Mouse (Mus musculus) CH12.LX (cell line): ENCODE data around the gene Abcc5. TPM values are rescaled to one million over a fixed set of nuclear protein-coding genes. Genes with fewer than 3 reads are reported as not detected.

ENCODE experiments used
- DNase-seq: peaks from one replicate; pipeline ENCODE4 v3.0.0-alpha.2; 2013; ENCODE audit errors: extremely low read depth
- H3K27ac ChIP-seq: 2 replicates; pipeline ENCODE4 v1.5.1; 2012; ENCODE audit warnings: low read depth, mild to moderate bottlenecking, control low read depth, moderate library complexity; ENCODE audit not compliant: insufficient read depth
- H3K27me3 ChIP-seq: replicated peaks from 2 replicates; pipeline ENCODE3; 2012; ENCODE audit warnings: inconsistent platforms
- H3K36me3 ChIP-seq, 2 experiments: replicated peaks in 1 of 2; 2 replicates each; pipeline versions ENCODE3 to v1.6.1; 2012; ENCODE audit warnings: inconsistent platforms in 1 of 2, low read length in 1 of 2, mild to moderate bottlenecking in 1 of 2, mixed read lengths in 1 of 2, moderate library complexity in 1 of 2; ENCODE audit not compliant: control insufficient read depth in 1 of 2, insufficient read depth in 1 of 2
- H3K4me1 ChIP-seq, 2 experiments: 2 replicates each; pipeline ENCODE4 v1.6.1; 2012; ENCODE audit warnings: inconsistent platforms in 1 of 2, moderate library complexity in 1 of 2; ENCODE audit not compliant: insufficient read depth in 2 of 2, control insufficient read depth in 1 of 2
- H3K4me2 ChIP-seq: 2 replicates; pipeline ENCODE4 v1.6.1; 2012; ENCODE audit warnings: low read depth, mild to moderate bottlenecking, control low read depth; ENCODE audit not compliant: poor library complexity, insufficient read depth, severe bottlenecking
- H3K4me3 ChIP-seq, 3 experiments: fragments of 150-350 bp in 1 of 3; sonication (generic) in 1 of 3; replicated peaks in 1 of 3; 2 replicates each; pipeline versions ENCODE3 to v1.5.1; 2011 to 2012; ENCODE audit warnings: low read depth in 2 of 3, low read length in 2 of 3, mild to moderate bottlenecking in 2 of 3, moderate library complexity in 2 of 3, control low read depth in 1 of 3, improper control_type of control experiment in 1 of 3, inconsistent platforms in 1 of 3, mixed read lengths in 1 of 3; ENCODE audit not compliant: poor library complexity in 1 of 3
- H3K79me2 ChIP-seq: replicated peaks from 2 replicates; pipeline ENCODE4 v1.6.1; 2012; ENCODE audit warnings: mild to moderate bottlenecking, moderate library complexity; ENCODE audit not compliant: control insufficient read depth, poor library complexity, insufficient read depth, severe bottlenecking; ENCODE audit errors: extremely low read depth
- H3K9ac ChIP-seq: 2 replicates; pipeline ENCODE4 v1.6.1; 2012; ENCODE audit warnings: low read depth, mild to moderate bottlenecking, control low read depth, moderate library complexity; ENCODE audit not compliant: insufficient read depth
- H3K9me3 ChIP-seq: replicated peaks from 2 replicates; pipeline ENCODE3; 2012; ENCODE audit warnings: low read length, inconsistent platforms, mixed read lengths
- CTCF ChIP-seq, 2 experiments: IDR thresholded peaks in 1 of 2; conservative IDR thresholded peaks in 1 of 2; 2 replicates each; pipeline ENCODE4 v1.5.1; 2011 to 2012; ENCODE audit warnings: low read depth in 2 of 2, low read length in 2 of 2, improper control_type of control experiment in 1 of 2, inconsistent platforms in 1 of 2, mild to moderate bottlenecking in 1 of 2, moderate library complexity in 1 of 2
- ELF1 ChIP-seq: IDR thresholded peaks from 2 replicates; pipeline ENCODE4 v1.6.1; 2014; ENCODE audit warnings: low read depth, mild to moderate bottlenecking, inconsistent platforms, low read length, improper control_type of control experiment
- EP300 ChIP-seq: IDR thresholded peaks from 2 replicates; pipeline ENCODE4 v1.6.1; 2011; ENCODE audit warnings: low read length, improper control_type of control experiment
- ETS1 ChIP-seq: conservative IDR thresholded peaks from 2 replicates; pipeline ENCODE4 v1.6.1; 2012; ENCODE audit warnings: low read depth, mild to moderate bottlenecking, inconsistent platforms, low read length, improper control_type of control experiment, moderate library complexity
- HCFC1 ChIP-seq: IDR thresholded peaks from 2 replicates; pipeline ENCODE4 v1.6.1; 2012; ENCODE audit warnings: low read depth, mild to moderate bottlenecking, inconsistent platforms, low read length, improper control_type of control experiment
- IRF4 ChIP-seq: IDR thresholded peaks from 2 replicates; pipeline ENCODE4 v1.6.1; 2014; ENCODE audit warnings: low read depth, mild to moderate bottlenecking, inconsistent platforms, low read length, improper control_type of control experiment
- JUN ChIP-seq: IDR thresholded peaks from 2 replicates; pipeline ENCODE4 v1.6.1; 2011; ENCODE audit warnings: low read depth, mild to moderate bottlenecking, low read length, improper control_type of control experiment, moderate library complexity; ENCODE audit not compliant: insufficient read depth
- JUND ChIP-seq: conservative IDR thresholded peaks from 2 replicates; pipeline ENCODE4 v1.6.1; 2011; ENCODE audit warnings: low read depth, low read length, improper control_type of control experiment
- KAT2A ChIP-seq: IDR thresholded peaks from 2 replicates; pipeline ENCODE4 v1.6.1; 2012; ENCODE audit warnings: low read length, improper control_type of control experiment, inconsistent platforms; ENCODE audit not compliant: insufficient replicate concordance
- MAFK ChIP-seq: IDR thresholded peaks from 2 replicates; pipeline ENCODE4 v1.6.1; 2011; ENCODE audit warnings: low read length, improper control_type of control experiment; ENCODE audit not compliant: insufficient replicate concordance
- MAX ChIP-seq: IDR thresholded peaks from 2 replicates; pipeline ENCODE4 v1.6.1; 2011; ENCODE audit warnings: low read length, improper control_type of control experiment
- MEF2A ChIP-seq: IDR thresholded peaks from 2 replicates; pipeline ENCODE4 v1.6.1; 2014; ENCODE audit warnings: low read depth, mild to moderate bottlenecking, inconsistent platforms, low read length, improper control_type of control experiment, borderline replicate concordance
- MXI1 ChIP-seq: IDR thresholded peaks from 2 replicates; pipeline ENCODE4 v1.6.1; 2011; ENCODE audit warnings: mild to moderate bottlenecking, low read depth, low read length, improper control_type of control experiment
- PAX5 ChIP-seq: IDR thresholded peaks from 2 replicates; pipeline ENCODE4 v1.6.1; 2012; ENCODE audit warnings: low read length, inconsistent platforms, mixed read lengths
- POLR2A ChIP-seq: IDR thresholded peaks from 2 replicates; pipeline ENCODE4 v1.6.1; 2011; ENCODE audit warnings: low read depth, mild to moderate bottlenecking, improper control_type of control experiment, low read length
- POLR2AphosphoS2 ChIP-seq: IDR thresholded peaks from 2 replicates; pipeline ENCODE4 v1.6.1; 2011; ENCODE audit warnings: low read depth, low read length, improper control_type of control experiment
- SIN3A ChIP-seq: IDR thresholded peaks from 2 replicates; pipeline ENCODE4 v1.6.1; 2012; ENCODE audit warnings: low read length, improper control_type of control experiment, inconsistent platforms
- TCF12 ChIP-seq: IDR thresholded peaks from 2 replicates; pipeline ENCODE4 v1.6.1; 2014; ENCODE audit warnings: low read depth, mild to moderate bottlenecking, inconsistent platforms, low read length, improper control_type of control experiment
- UBTF ChIP-seq: IDR thresholded peaks from 2 replicates; pipeline ENCODE4 v1.6.1; 2012; ENCODE audit warnings: low read depth, mild to moderate bottlenecking, inconsistent platforms, low read length, improper control_type of control experiment, moderate library complexity
- USF2 ChIP-seq: conservative IDR thresholded peaks from 2 replicates; pipeline ENCODE4 v1.6.1; 2011; ENCODE audit warnings: low read depth, low read length, improper control_type of control experiment
- ZKSCAN1 ChIP-seq: IDR thresholded peaks from 2 replicates; pipeline ENCODE4 v1.6.1; 2012; ENCODE audit warnings: low read depth, inconsistent platforms, low read length, improper control_type of control experiment, borderline replicate concordance
- ZMIZ1 ChIP-seq: IDR thresholded peaks from 2 replicates; pipeline ENCODE4 v1.6.1; 2012; ENCODE audit warnings: low read depth, mild to moderate bottlenecking, inconsistent platforms, low read length, improper control_type of control experiment
- ZNF384 ChIP-seq: IDR thresholded peaks from 2 replicates; pipeline ENCODE4 v1.6.1; 2012; ENCODE audit warnings: low read depth, low read length, improper control_type of control experiment, inconsistent platforms
- dilution Hi-C: fragments of 300-500 bp; cut with MboI; formaldehyde crosslinking; loops from 2 replicates; pipeline ENCODE4 v1.14.3; 2020; ENCODE audit warnings: low sequenced_read_pairs; ENCODE audit not compliant: extremely low pct_unique_long_range_greater_than_20kb, extremely low pct_ligation_motif_present
- in situ Hi-C: fragments of 300-500 bp; cut with MboI; formaldehyde crosslinking; loops from 3 replicates; pipeline ENCODE4 v1.14.3; 2019; ENCODE audit warnings: low sequenced_read_pairs, low pct_ligation_motif_present, low pct_unique_long_range_greater_than_20kb, mixed read lengths
- polyA plus RNA-seq: library from polyadenylated mRNA; unstranded; fragments of >175 nt; gene quantifications from 2 replicates; pipeline ENCODE4 v1.2.1, GENCODE M21; 2012; ENCODE audit warnings: low read depth; ENCODE audit not compliant: insufficient read length
- total RNA-seq, 2 experiments: library from RNA; depleted of rRNA; stranded (reverse); fragments of 300-350 nt in 1 of 2; fragments of >200 nt in 1 of 2; gene quantifications; 2 replicates each; pipeline ENCODE4 v1.2.3; 2012 to 2014

The Abcc5 gene
- total and polyA plus RNA-seq, 3 experiments: 23.4 to 28.6 (median 23.8) TPM

GRCm38 (mm10) chr16:20424226-20424663, 1.9 kb downstream of the Abcc5 start:
- no peak overlapping the region for H3K4me2 ChIP-seq
- no peak overlapping the region for H3K9ac ChIP-seq
- H3K4me3 ChIP-seq: no peak overlapping the region
- peaks cover 6 to 25% of the 10 kb centered on the region in 2 experiments for H3K36me3 ChIP-seq
- H3K27ac ChIP-seq: no peak overlapping the region
- no peak for DNase-seq
- H3K79me2 ChIP-seq: no peaks in the 10 kb centered on the region
- no peaks in the 10 kb centered on the region for H3K9me3 ChIP-seq
- dilution Hi-C loops: no loop called here
- no peak for TF ChIP-seq JUND
- peak; percentile 90 for TF ChIP-seq MAFK
- TF ChIP-seq ELF1: no peak
- TF ChIP-seq, all 38 proteins: peak for 1
- Histone ChIP-seq H3K27me3 (no peaks in the 10 kb centered on the region), H3K4me1 (peaks cover 0 to 26% of the 10 kb centered on the region in 2 experiments; a peak in 2 of 4 replicates)
- in situ Hi-C loops: no loop called here

GRCm38 (mm10) chr16:20422938-20423730, 3.1 kb downstream of the Abcc5 start:
- H3K36me3 ChIP-seq: peaks cover 6 to 34% of the 10 kb centered on the region in 2 experiments
- no peak overlapping the region for H3K4me2 ChIP-seq
- peaks cover 0 to 26% of the 10 kb centered on the region in 2 experiments; a peak in 2 of 4 replicates for H3K4me1 ChIP-seq
- no peak for TF ChIP-seq UBTF
- no peaks in the 10 kb centered on the region for H3K9me3 ChIP-seq
- DNase-seq: no peak
- no peaks in the 10 kb centered on the region for H3K27me3 ChIP-seq
- H3K27ac ChIP-seq: no peak overlapping the region
- in situ Hi-C loops (no loop called here), dilution Hi-C loops (no loop called here)
- H3K4me3 ChIP-seq: no peak overlapping the region
- H3K79me2 ChIP-seq: no peaks in the 10 kb centered on the region
- H3K9ac ChIP-seq: no peak overlapping the region

GRCm38 (mm10) chr16:20418054-20418453, 8.1 kb downstream of the Abcc5 start:
- no peak for DNase-seq
- in situ Hi-C loops: no loop called here
- H3K36me3 ChIP-seq: peaks cover 6 to 65% of the 10 kb centered on the region in 2 experiments
- H3K4me1 ChIP-seq: peaks cover 0 to 9% of the 10 kb centered on the region in 2 experiments; a peak in 1 of 4 replicates
- H3K9ac ChIP-seq: no peak overlapping the region
- H3K9me3 ChIP-seq: no peaks in the 10 kb centered on the region
- TF ChIP-seq ZKSCAN1 (no peak), SIN3A (no peak), USF2 (no peak), EP300 (no peak), MAX (no peak), MEF2A (no peak), IRF4 (no peak), KAT2A (no peak), TCF12 (no peak), CTCF (conservative IDR thresholded peaks at IDR 0.05 in 1 of 2, IDR thresholded peaks at IDR 0.05 in 1 of 2; ENCODE audit: low read depth in 2 of 2, low read length in 2 of 2) (no peak), PAX5 (no peak), POLR2AphosphoS2 (no peak), JUN (no peak), POLR2A (no peak), HCFC1 (no peak), ZNF384 (no peak), ZMIZ1 (no peak), ETS1 (no peak), MXI1 (no peak)
- H3K79me2 ChIP-seq: no peaks in the 10 kb centered on the region
- H3K4me3 ChIP-seq: no peak overlapping the region
- H3K27me3 ChIP-seq: no peaks in the 10 kb centered on the region
- H3K4me2 ChIP-seq: no peak overlapping the region
- no peak overlapping the region for H3K27ac ChIP-seq
- dilution Hi-C loops: no loop called here
